Mouse (Mus musculus) liver, embryonic 12.5 days (tissue): ENCODE measurements around the gene Gpd1l. TPM values are rescaled to one million over a fixed set of nuclear protein-coding genes. Genes with fewer than 3 reads are reported as not detected.

Experiments
- ATAC-seq: fragments of 200-750 bp; cut with Nextera tagmentation; 2 replicates; pipeline ENCODE4 v1.8.0; 2017; ENCODE audit warnings: moderate number of reproducible peaks, mild to moderate bottlenecking, moderate library complexity
- H3K27ac ChIP-seq: fragments of 300-500 bp; sonication (generic); 2 replicates; pipeline ENCODE4 v1.5.1; 2016; ENCODE audit warnings: mild to moderate bottlenecking
- H3K27me3 ChIP-seq: fragments of 300-500 bp; sonication (generic); replicated peaks from 2 replicates; pipeline ENCODE4 v1.6.1; 2016; ENCODE audit warnings: mild to moderate bottlenecking, moderate library complexity
- H3K36me3 ChIP-seq: fragments of 300-500 bp; sonication (generic); 2 replicates; pipeline ENCODE4 v1.6.1; 2016; ENCODE audit warnings: mild to moderate bottlenecking, moderate library complexity
- H3K4me1 ChIP-seq: fragments of 300-500 bp; sonication (generic); 2 replicates; pipeline ENCODE4 v1.6.1; 2016
- H3K4me2 ChIP-seq: fragments of 300-500 bp; sonication (generic); 2 replicates; pipeline ENCODE4 v1.6.1; 2016; ENCODE audit warnings: mild to moderate bottlenecking, moderate library complexity
- H3K4me3 ChIP-seq: fragments of 300-500 bp; sonication (generic); 2 replicates; pipeline ENCODE4 v1.5.1; 2016; ENCODE audit warnings: mild to moderate bottlenecking, moderate library complexity
- H3K9ac ChIP-seq: fragments of 300-500 bp; sonication (generic); 2 replicates; pipeline ENCODE4 v1.6.1; 2016; ENCODE audit warnings: mild to moderate bottlenecking, moderate library complexity
- H3K9me3 ChIP-seq: fragments of 300-500 bp; sonication (generic); replicated peaks from 2 replicates; pipeline ENCODE4 v1.6.1; 2016; ENCODE audit warnings: mild to moderate bottlenecking, moderate library complexity
- whole genome bisulfite sequencing: fragments of 180-500 bp; shearing (Covaris S2); methylation state at CpG from one replicate; pipeline ENCODE4 v1.1.7; 2016; ENCODE audit not compliant: insufficient replicate concordance; 5-methylcytosine and 5-hydroxymethylcytosine counted together
- polyA plus RNA-seq: library from polyadenylated mRNA; unstranded; fragments of >200 nt; fragmentation: Nextera tagmentation; extraction: Ambion mirVana; gene quantifications from 2 replicates; pipeline ENCODE4 v1.2.1, GENCODE M21; 2016

Gene Gpd1l
- polyA plus RNA-seq, 1 experiment from 2014 or later = 10.5 TPM

DNA sequence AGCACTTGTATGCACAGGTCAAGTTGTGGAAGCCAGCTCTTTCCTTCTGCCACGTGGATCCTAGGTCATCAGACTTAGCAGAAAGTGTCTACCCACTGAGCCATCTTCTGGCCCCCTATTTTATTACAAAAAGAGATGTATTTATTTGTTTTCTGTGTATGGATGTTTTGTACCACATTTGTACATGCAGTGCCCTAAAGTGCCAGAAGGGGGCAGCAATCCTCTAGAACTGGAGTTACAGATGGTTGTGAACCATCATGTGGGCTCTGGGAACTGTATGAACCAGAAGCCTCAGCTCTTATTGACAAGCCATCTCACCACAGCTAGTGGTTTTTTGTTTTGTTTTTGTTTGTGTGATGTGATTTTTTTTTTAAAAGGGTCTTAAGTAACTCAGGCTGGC, 19.1 kb upstream of the Gpd1l start:
- Histone ChIP-seq H3K4me1 (peaks cover 10% of the 10 kb centered on the region), H3K36me3 (no peaks in the 10 kb centered on the region), H3K4me2 (no peak overlapping the region), H3K9ac (no peak overlapping the region), H3K9me3 (no peaks in the 10 kb centered on the region; the same call in 1 of the 2 replicates), H3K27me3 (no peaks in the 10 kb centered on the region), H3K4me3 (no peak overlapping the region), H3K27ac (no peak overlapping the region)
- no peak for ATAC-seq
- WGBS = 15% methylated on average over 1 of the region's 1 CpGs

DNA sequence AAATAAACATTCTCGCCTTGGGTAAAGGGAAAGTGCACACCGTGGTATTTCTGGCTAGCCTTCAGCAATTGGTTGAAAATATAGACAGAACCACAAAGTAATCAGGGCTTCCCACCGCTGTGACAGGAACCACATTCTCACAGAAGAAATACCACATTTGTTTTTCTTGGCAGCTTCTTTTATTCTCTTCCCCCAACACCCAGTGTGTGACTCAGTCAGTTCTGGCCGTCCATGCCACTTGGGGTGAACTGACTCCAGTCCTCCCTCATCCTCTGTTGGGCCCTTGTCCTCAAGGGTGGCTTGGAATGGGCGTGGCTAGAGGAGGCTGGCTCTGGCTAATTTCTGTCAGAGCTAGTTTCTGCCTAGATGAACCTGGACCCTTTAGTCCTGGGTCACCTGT, 14.6 kb upstream of the Gpd1l start:
- no peak; the same call in 1 of the 2 replicates for ATAC-seq
- H3K36me3 ChIP-seq = no peaks in the 10 kb centered on the region
- H3K27me3 ChIP-seq = no peaks in the 10 kb centered on the region
- H3K9me3 ChIP-seq = no peaks in the 10 kb centered on the region; the same call in 1 of the 2 replicates
- H3K4me2 ChIP-seq = no peak overlapping the region
- H3K4me3 ChIP-seq = no peak overlapping the region
- WGBS = 29% methylated on average over 5 of the region's 5 CpGs
- H3K4me1 ChIP-seq = peaks cover 6% of the 10 kb centered on the region
- no peak overlapping the region for H3K9ac ChIP-seq
- no peak overlapping the region for H3K27ac ChIP-seq

DNA sequence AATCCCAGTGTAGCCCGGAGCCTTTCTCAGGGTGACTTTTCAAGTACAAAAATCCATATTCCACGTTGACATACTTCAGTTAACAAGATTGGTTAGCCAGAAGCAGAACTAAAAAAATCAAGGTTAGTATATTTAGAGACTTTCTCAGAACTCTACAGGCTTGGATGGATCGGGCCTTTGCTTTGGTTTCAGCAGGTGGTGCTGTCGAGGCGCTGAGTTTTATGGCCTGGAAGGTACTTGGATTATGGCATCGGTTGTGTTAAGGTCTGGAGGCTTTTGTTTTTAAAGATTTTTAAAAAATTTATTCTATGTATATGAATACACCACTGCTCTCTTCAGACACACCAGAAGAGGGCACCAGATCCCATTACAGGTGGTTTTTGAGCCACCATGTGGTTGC, 11.8 kb upstream of the Gpd1l start:
- Histone ChIP-seq H3K9ac (no peak overlapping the region), H3K9me3 (no peaks in the 10 kb centered on the region), H3K27me3 (no peaks in the 10 kb centered on the region), H3K36me3 (no peaks in the 10 kb centered on the region), H3K4me2 (no peak overlapping the region), H3K4me1 (peaks cover 5% of the 10 kb centered on the region), H3K27ac (no peak overlapping the region), H3K4me3 (no peak overlapping the region)
- no peak for ATAC-seq
- 60% methylated on average over 6 of the region's 6 CpGs for WGBS

DNA sequence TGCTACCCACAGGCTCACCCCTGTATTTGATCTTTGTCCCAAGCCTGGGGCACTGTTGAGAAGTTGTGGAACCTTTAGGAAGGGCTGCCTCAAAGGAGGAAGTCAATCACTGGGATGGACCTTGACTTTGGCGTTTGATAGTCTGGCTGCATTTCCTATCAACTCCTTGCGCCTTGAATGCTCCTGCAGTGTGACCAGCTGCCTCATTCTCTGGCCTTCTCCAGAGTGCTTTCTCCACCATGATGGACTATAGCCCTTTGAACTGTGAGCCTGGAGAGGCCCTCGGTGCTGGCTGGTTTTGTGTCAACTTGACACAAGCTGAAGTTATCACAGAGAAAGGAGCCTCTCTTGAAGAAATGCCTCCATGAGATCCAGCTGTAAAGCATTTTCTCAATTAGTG, 10.9 kb upstream of the Gpd1l start:
- 53% methylated on average over 3 of the region's 3 CpGs for WGBS
- H3K4me3 ChIP-seq = no peak overlapping the region
- H3K4me2 ChIP-seq = no peak overlapping the region
- H3K9me3 ChIP-seq = no peaks in the 10 kb centered on the region
- no peak for ATAC-seq
- H3K36me3 ChIP-seq = no peaks in the 10 kb centered on the region
- H3K27me3 ChIP-seq = no peaks in the 10 kb centered on the region
- H3K27ac ChIP-seq = no peak overlapping the region
- no peak overlapping the region for H3K9ac ChIP-seq
- no peaks in the 10 kb centered on the region for H3K4me1 ChIP-seq

DNA sequence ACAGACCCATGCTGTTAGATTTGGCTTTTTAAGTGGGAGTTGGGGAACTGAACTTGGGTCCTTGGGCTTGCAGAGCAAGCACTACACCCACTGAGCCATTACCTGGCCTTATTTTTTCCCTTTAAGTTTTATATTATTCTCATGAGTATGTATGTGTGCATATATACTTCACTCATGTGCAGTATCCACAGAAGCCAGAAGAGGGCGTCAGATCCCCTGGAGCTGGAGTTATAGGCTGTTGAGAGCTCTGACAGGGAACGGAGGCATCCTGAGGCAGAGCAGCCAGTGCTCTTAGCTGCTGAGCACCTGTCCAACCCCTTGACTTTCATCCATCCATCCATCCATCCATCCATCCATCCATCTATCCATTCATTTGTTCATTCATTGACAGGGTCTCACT, 2.9 kb upstream of the Gpd1l start:
- 52% methylated on average over 2 of the region's 2 CpGs for WGBS
- H3K9ac ChIP-seq = no peak overlapping the region
- H3K4me3 ChIP-seq = no peak overlapping the region
- no peaks in the 10 kb centered on the region for H3K9me3 ChIP-seq
- no peak overlapping the region for H3K4me2 ChIP-seq
- H3K27me3 ChIP-seq = no peaks in the 10 kb centered on the region
- H3K36me3 ChIP-seq = no peaks in the 10 kb centered on the region
- peaks cover 25% of the 10 kb centered on the region for H3K4me1 ChIP-seq
- ATAC-seq = no peak
- no peak overlapping the region for H3K27ac ChIP-seq

DNA sequence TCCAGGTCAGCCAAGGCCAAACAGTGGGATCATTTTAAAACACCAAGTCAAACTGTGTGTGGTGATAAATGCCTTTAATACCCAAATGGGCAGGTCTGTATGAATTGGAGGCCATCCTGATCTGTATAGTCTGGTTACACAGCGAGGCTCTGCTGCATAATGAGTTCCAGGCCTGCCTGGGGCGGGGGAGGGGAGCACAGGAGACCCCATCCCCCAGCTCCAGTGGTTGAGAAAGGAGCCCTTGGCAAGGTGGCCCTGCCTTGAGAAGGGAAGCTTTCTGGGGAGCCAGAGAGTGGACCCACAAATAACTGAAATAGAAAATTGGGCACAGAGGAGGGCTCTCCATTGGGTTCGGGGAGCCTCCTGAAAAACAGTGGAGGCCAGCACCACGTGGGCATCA, 1.5 kb upstream of the Gpd1l start:
- no peak overlapping the region for H3K4me2 ChIP-seq
- 84% methylated on average over 4 of the region's 4 CpGs for WGBS
- H3K4me3 ChIP-seq = no peak overlapping the region
- no peaks in the 10 kb centered on the region for H3K27me3 ChIP-seq
- ATAC-seq = no peak
- no peak overlapping the region for H3K9ac ChIP-seq
- no peaks in the 10 kb centered on the region for H3K36me3 ChIP-seq
- no peak overlapping the region for H3K27ac ChIP-seq
- H3K4me1 ChIP-seq = peaks cover 27% of the 10 kb centered on the region
- H3K9me3 ChIP-seq = no peaks in the 10 kb centered on the region

DNA sequence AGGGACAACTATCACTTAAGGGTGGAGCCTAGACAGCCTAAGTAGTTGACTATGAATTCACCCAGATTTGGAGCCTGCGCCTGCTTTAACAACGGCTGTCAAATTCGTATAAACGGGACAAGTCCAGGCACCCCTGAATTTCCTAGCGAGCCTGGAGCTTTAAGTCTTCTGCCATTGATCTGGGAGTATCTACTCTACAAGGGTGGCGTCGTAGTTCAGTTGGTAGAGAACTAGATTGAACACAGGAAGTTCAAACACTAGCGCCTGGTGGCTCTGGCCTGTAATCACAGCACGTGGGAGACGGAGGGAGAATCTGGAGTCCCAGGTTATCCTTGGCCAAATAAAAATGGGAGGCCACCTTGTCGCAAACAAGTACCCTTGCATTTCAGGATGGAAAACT, 444 bp upstream of the Gpd1l start:
- ATAC-seq = no peak; the same call in 1 of the 2 replicates
- H3K4me3 ChIP-seq = peak overlapping the region; percentile 77

DNA sequence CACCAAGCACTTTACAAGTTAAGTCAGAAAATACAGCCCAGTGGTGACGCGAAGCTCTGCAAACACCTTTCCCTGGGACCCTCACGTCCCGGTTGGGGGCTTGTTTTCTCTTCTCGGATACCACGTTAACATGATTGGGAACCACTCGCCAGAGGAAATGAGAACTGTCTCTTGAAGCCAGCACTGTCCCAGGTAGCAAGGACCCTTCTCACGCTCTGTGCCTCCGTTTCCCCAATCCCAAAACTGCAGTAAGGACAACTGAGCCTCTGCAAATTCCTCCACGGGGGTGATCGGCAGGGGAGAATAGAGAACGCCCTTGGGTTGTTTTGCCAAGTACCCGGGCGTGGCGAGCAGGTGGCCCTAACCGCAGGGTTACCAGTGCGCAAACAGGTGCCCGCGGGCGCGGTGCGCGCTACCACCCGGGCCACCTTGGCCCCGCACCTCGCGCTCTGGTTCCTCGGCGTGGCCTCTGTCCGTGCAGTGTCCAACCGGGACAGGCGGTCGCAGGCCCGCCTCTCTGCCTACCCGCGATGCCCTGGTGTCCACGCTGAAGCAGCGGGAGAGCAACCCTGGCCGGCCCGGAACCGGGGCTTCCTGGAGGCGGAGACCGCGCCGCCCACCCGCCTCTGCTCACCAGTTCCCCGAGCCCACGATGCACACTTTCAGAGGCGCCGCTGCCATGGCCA, 607 bp downstream of the Gpd1l start:
- peak overlapping the region; percentile 97 for H3K4me2 ChIP-seq
- peaks cover 27% of the 10 kb centered on the region for H3K4me1 ChIP-seq
- H3K4me3 ChIP-seq = peak overlapping the region; percentile 77
- peak overlapping the region; percentile 74 for H3K27ac ChIP-seq
- WGBS = under 1% methylated on average over 47 of the region's 50 CpGs
- no peaks in the 10 kb centered on the region for H3K36me3 ChIP-seq
- no peaks in the 10 kb centered on the region for H3K27me3 ChIP-seq
- peak; percentile 20 for ATAC-seq
- H3K9me3 ChIP-seq = no peaks in the 10 kb centered on the region
- peak overlapping the region; percentile 76 for H3K9ac ChIP-seq

More for the DNA sequence above, 444 bp upstream of the Gpd1l start:
- H3K36me3 ChIP-seq = no peaks in the 10 kb centered on the region
- 50% methylated on average over 11 of the region's 11 CpGs for WGBS
- no peak overlapping the region for H3K27ac ChIP-seq
- H3K27me3 ChIP-seq = no peaks in the 10 kb centered on the region
- no peaks in the 10 kb centered on the region for H3K9me3 ChIP-seq
- peaks cover 27% of the 10 kb centered on the region for H3K4me1 ChIP-seq
- H3K4me2 ChIP-seq = peak overlapping the region; percentile 97
- no peak overlapping the region for H3K9ac ChIP-seq

DNA sequence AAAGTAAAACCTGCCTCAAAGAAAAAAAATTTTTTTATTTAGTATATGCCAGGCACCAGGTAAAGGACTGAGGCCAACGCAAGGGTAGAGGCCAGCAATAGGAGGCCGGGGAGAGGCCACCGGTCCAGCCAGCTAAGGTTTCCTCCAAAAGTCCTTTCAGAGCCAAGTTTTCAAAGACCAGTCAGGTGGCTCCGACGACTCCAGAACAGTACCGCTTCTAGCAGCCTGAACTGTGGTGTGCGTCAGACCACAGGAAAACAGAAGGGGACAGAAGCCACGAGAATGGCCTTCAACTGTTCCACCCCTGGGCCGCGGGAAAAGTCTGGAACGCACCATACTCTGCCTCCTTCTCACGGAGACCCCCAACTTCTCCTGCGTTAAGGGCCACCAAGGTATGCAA, 1.2 kb downstream of the Gpd1l start:
- no peaks in the 10 kb centered on the region for H3K27me3 ChIP-seq
- H3K9ac ChIP-seq = peak overlapping the region; percentile 76
- peak overlapping the region; percentile 77 for H3K4me3 ChIP-seq
- H3K27ac ChIP-seq = no peak overlapping the region
- ATAC-seq = no peak
- peaks cover 32% of the 10 kb centered on the region for H3K4me1 ChIP-seq
- peak overlapping the region; percentile 97 for H3K4me2 ChIP-seq
- no peaks in the 10 kb centered on the region for H3K9me3 ChIP-seq
- H3K36me3 ChIP-seq = no peaks in the 10 kb centered on the region
- WGBS = 13% methylated on average over 13 of the region's 13 CpGs

DNA sequence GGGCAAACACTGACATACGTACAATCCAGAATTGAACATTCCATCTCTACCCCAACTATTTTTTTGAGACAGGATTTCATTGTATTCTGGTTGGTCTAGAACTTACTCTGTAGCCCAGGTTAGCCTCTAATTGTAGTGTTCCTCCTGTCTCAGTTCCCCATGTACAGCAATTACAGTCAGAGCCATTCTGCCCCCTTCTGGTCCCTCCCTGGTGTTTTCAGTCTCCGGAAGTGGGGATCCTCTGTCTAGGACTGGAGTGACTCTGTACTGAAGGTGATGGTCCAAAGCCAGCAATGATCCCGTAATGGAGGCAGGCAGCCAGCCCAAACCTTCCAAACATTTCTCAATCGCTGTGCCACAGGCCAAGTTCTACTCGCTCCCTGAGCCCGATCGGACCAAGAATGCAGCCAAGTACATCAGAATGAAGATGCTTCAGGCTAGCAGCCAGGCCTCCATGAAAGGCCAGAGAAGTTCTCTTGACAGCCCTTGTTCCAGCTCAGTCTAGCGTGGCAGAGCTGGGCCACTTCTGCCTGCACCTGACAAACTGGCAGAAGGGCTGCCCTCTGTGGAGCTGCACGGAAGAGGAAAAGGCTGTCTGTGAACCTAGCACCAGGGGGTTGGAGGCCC, 3.2 kb downstream of the Gpd1l start:
- no peaks in the 10 kb centered on the region for H3K9me3 ChIP-seq
- no peak for ATAC-seq
- H3K9ac ChIP-seq = no peak overlapping the region
- no peak overlapping the region for H3K27ac ChIP-seq
- no peaks in the 10 kb centered on the region for H3K27me3 ChIP-seq
- no peak overlapping the region for H3K4me2 ChIP-seq
- H3K4me1 ChIP-seq = peaks cover 49% of the 10 kb centered on the region
- H3K36me3 ChIP-seq = no peaks in the 10 kb centered on the region
- WGBS = 83% methylated on average over 9 of the region's 9 CpGs
- H3K4me3 ChIP-seq = no peak overlapping the region

DNA sequence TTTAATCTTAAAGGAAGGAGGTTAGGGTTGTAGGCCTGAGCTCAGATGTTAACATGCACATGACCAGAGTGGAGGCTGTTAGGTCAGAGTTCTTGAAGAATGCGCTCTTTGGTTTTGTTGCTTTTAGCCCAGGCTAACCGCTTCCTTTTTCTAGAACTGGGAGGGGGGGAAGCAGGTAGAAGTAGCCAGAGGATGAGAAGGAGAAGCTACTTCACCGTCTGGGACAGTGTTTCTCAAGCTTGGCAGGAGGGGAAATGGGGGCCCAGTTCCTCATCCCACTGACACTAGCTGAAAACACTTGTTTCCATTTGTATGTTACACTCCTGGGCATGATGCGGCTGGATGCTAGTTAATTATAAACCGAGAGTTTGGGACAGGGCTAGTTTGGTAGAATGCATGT, 8.2 kb downstream of the Gpd1l start:
- Histone ChIP-seq H3K4me3 (no peak overlapping the region), H3K4me1 (peaks cover 47% of the 10 kb centered on the region), H3K27me3 (no peaks in the 10 kb centered on the region), H3K4me2 (no peak overlapping the region), H3K36me3 (no peaks in the 10 kb centered on the region), H3K9ac (no peak overlapping the region), H3K27ac (no peak overlapping the region), H3K9me3 (no peaks in the 10 kb centered on the region)
- no peak for ATAC-seq
- 44% methylated on average over 5 of the region's 5 CpGs for WGBS

DNA sequence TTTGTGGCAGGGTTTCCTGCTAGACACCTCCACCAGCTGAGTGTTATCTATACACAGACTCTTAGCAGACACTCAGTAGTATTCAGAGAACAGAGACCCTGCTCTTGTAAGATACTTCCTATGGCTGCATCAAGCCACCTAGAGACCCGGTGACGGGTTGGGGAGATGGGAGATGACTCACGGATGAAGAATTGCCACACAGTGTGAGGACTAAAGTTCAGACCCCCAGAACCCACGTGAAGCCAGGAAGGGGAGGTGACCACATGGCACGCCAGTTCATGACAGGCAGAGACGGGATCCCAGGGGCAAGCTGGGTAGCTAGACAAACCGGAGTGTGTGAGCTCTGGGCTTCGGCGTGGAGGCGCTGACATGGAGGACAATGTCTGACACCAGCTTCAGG, 8.7 kb downstream of the Gpd1l start:
- Histone ChIP-seq H3K4me3 (no peak overlapping the region), H3K27me3 (no peaks in the 10 kb centered on the region), H3K4me1 (peaks cover 48% of the 10 kb centered on the region), H3K4me2 (no peak overlapping the region), H3K9ac (no peak overlapping the region), H3K27ac (no peak overlapping the region), H3K36me3 (no peaks in the 10 kb centered on the region), H3K9me3 (no peaks in the 10 kb centered on the region)
- ATAC-seq = peak; percentile 52
- 40% methylated on average over 10 of the region's 10 CpGs for WGBS
